Mouse (Mus musculus): ENCODE results near the gene Pyroxd2.
"Not testable (repeated sequence)": the region's sequence is repeated elsewhere in the genome, so short reads cannot be mapped to it uniquely, and the experiment has no call there.

Gene Pyroxd2

DNA sequence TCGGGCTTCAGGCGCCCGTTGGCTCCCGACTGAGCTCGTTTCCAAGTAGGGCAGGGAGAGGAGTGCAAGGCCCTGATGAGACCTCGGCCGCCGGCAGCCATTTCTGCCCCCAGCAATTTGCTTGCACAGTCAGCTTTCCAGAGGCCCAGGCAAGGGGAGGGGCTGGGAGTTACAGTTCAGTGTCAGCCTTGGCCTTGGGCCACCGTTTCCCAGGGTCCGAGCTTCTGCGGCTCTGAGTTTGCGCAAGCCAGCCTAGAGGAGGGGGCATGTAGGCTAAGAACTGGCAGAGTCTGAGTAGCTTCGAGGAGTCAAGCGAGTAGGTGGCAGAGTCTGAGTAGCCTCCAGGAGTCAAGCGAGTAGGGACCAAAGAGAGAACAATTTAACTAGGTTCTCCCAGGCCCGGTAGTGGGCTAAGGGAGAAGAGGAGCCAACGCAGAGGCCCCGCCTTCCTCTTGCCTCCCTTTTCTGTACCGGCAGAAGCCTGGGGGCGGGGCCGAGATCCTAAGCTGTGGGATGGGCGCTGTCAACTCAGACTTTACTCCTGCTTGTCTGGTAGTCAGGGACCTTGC is at the start of gene Pyroxd2:
Pyroxd2 (minus strand) TSS at position 413 of the 569 bp plus-strand sequence.
- DNase-seq (ENCODE audit: low spot score in 2 of 2), result peak; percentile 28 to 30

DNA sequence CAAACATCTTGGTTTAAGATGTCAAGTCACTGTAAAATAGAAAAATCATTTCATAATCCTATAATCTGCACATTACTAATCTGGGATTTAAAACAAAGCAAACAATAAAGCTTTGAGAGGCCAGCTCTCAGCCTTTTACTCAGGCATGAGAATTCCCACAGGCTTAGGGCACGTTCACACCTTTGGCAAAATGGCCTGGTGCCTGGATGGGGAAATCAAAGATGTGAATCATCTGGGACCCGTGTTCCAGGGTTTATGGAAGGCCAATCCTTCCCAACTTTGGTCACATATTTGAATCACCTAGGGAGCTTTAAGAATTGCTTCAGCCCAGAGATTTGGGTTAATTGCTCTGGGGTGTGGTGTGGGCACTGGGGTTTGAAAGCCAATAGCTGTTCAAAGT is 45.3 kb upstream of the Pyroxd2 start:
- DNase-seq (ENCODE audit: low spot score in 2 of 2), result no peak

DNA sequence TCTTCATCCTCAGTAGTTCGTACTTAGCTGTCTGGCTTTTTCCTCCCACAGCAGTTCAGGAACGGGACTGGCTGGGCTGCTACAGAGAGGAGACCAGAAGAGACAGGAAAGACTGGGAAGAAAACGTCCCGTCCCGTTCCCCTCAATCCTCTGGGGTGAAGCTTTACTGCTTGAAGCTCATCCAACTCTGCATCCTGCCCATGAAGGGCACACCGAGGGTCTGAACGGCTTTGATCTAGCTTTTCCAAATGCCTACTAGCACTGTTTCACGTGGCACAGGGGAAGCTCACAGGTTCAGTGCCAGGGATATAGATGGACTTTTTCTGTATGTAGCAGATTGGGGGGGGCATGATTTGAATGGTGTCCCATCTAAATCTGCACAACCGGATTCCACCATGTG is 43.2 kb upstream of the Pyroxd2 start:
- no peak for DNase-seq (ENCODE audit: low spot score in 2 of 2)

DNA sequence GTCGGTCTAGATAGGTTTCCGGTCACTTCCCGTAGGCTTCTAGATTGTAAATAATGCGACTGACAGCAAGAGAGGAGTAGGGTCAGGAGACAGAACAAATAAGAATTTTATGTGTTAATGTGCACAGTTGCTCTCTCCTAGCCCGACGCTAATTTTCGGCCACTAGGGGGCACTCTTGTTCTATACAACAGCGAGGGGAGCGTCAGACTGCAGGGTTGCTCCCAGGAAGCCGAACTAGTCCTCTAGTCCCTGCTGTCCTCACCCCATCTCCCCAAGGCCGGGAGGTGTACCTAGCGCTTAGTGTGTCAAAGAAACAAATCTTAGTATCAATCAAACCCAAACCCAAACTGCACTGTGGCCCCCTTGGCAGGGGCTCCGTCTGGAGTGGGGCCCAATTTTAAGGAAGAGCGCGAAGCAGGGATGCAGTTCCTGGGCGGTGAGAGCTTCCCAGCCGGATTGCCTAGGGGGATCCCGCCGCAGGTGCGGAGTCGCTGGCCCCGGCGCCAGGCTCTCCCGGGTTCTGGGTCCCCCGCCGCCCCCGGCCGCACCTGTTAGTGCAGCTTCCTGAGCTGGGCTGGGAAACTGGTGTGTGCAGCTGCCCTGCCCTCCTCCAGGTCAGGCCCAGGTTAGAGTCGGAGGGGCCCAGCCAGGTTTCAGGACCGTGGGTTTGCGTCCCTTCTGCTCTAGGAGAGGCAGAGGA is 42.5 kb upstream of the Pyroxd2 start:
- peak; percentile 75 to 78 for DNase-seq (ENCODE audit: low spot score in 2 of 2)

GRCm38 (mm10) chr19:42788311-42788710 is 35.7 kb upstream of the Pyroxd2 start:
- DNase-seq (ENCODE audit: low spot score in 2 of 2), result no peak

DNA sequence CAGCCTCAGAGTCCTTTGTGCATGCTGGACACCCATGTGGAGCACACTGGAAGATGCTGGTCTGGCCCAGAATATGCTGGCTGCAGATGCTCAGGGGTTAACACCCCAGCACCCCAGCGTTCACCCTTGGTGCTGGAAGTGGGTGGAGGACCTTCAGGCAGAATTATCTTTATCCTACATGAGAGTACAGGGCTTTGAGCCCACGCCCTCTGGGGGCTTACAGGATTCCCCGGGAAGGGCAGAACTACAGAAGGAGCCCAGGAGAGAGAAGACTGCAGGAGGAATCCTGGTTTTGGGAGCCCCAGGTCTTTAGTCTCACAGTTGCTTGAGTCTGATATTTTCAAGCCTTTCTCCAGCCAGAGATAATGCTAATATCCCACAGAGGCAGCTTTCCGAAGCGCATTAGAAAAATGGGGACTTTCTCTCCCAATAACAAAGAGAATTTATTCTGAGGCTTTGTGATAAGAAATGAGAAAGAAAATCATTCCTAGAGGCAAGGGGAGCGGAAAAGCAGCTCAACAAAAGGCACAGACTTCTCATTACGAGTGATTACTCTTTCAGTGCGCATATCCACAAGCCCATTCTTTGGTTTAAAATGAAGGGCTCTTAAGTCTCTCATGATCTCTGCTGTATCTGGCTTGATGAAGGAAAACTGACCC is 33.1 kb upstream of the Pyroxd2 start:
- no peak for DNase-seq (ENCODE audit: low spot score in 2 of 2)

GRCm38 (mm10) chr19:42785129-42785528 is 32.6 kb upstream of the Pyroxd2 start:
- DNase-seq (ENCODE audit: low spot score in 2 of 2), result no peak

DNA sequence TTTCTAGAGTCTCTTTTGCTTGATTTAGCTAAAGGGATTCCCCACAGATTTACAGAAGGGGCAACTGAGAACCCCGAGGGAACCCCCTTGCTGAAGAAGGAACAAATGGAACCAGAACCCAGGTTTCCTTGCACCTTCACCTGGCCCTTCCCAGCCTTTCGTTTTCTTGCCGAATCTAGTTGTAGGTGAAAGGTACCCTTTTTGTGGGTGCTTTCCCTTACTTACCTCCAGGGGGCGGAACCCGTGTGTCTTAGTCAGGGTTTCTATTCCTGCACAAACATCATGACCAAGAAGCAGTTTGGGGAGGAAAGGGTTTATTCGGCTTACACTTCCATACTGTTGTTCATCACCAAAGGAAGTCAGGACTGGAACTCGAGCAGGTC is 27.6 kb upstream of the Pyroxd2 start:
- not testable (repeated sequence) for DNase-seq (ENCODE audit: low spot score in 2 of 2)

- DNase-seq (ENCODE audit: low spot score in 2 of 2), result peak; percentile 88 to 90
These were observed 27.1 kb upstream of the Pyroxd2 start, which contains the start of gene Hps1 for GRCm38 (mm10) chr19:42779531-42780155. Hps1 (minus strand) TSS chr19:42779978.

GRCm38 (mm10) chr19:42777801-42778200 is 25.2 kb upstream of the Pyroxd2 start:
- no peak for DNase-seq (ENCODE audit: low spot score in 2 of 2)

GRCm38 (mm10) chr19:42776813-42777212 is 24.2 kb upstream of the Pyroxd2 start:
- DNase-seq (ENCODE audit: low spot score in 2 of 2), result no peak

GRCm38 (mm10) chr19:42770141-42770872 is 17.7 kb upstream of the Pyroxd2 start:
- DNase-seq (ENCODE audit: low spot score in 2 of 2), result no peak

- no peak for DNase-seq (ENCODE audit: low spot score in 2 of 2)
These were observed 17.1 kb upstream of the Pyroxd2 start for GRCm38 (mm10) chr19:42769648-42770047.

- no peak for DNase-seq (ENCODE audit: low spot score in 2 of 2)
These were observed 14.8 kb upstream of the Pyroxd2 start for GRCm38 (mm10) chr19:42767361-42767760.

GRCm38 (mm10) chr19:42764398-42764797 is 11.8 kb upstream of the Pyroxd2 start:
- no peak for DNase-seq (ENCODE audit: low spot score in 2 of 2)

- DNase-seq (ENCODE audit: low spot score in 2 of 2), result no peak
These were observed 4.1 kb upstream of the Pyroxd2 start for GRCm38 (mm10) chr19:42756671-42757070.

- DNase-seq (ENCODE audit: low spot score in 2 of 2), result no peak
These were observed 2.7 kb upstream of the Pyroxd2 start for GRCm38 (mm10) chr19:42755148-42755870.

DNA sequence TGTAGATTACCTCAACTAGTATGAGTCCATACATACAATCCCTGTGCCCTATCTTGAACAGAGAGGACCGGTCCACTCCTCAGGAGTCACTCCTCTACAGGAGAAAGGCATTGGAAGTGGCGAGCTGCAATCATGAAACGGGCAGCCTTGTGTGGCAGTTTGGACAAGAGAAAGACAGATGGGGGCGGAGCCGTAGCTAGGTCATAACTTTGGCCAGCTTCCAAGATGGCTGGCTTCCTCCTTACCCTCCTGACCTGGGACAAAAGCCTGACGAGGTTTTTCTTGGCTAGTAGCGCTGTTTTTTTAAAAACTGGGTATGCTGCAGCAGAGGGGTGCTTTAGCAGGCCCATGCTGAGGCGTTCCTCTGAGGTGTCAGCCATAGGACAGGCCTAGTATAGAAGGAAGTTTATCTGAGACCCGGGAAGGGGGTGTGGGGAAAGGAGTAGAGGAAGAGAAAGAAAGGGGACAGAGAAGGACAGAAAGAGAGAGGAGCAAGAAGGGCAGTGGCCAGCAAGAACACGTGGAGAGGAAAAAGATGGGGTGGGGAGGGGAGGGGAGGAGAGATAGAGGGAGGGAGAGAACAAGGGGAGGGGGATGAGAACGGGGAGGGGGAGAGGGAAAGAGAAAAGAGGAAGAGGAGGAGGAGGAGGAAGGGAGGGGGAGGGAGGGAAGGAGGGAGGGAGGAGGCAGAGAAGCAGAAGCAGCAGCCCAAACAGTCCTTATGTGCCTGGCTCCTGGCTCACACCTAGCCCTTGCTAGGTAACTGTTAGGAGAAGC is 754 bp upstream of the Pyroxd2 start:
- DNase-seq (ENCODE audit: low spot score in 2 of 2), result peak in 1 of 2 experiments; percentile 17

DNA sequence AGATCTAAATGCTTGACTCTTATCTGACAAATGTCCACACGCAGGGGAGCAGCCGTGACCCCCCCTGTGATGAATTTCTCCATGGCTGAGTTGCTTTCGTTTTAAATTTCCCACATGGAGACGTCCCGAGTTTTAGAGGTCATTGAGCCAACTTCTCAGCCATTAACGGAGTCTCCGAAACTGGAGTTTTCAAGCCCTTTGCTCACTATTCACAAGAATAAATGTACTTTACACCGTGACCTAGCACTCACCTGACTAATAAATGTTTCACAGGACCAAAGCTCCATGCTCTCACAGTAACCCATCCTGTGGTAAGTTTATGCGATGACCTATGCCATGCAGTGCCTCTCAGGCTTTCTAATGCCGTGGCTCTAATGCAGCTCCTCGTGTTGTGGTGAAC is 2.4 kb downstream of the Pyroxd2 start:
- no peak for DNase-seq (ENCODE audit: low spot score in 2 of 2)

DNA sequence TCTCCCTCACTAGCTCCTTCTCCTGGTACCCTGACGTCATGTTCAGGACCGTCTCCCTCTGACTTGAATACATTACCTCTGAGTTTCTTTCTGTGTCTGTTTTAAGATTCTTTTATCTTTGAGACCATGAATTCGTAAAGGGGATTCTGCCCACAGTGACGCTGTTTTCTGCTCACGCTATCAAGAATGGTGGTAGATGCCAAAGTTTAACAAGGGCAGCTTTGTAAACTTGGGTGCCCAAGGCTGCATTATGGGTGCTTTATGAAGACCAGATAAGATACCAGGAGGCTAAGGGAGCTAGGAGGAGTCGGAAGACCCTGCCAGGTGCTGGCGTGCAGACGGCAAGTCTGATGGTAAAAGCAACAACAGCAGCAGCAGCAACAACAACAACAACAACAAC is 5.9 kb downstream of the Pyroxd2 start:
- no peak for DNase-seq (ENCODE audit: low spot score in 2 of 2)

All from right cerebral cortex, postnatal 36 days (tissue).